Mouse (Mus musculus) midbrain, embryonic 14.5 days (tissue): ENCODE measurements around the gene Coq4. TPM values are rescaled to one million over a fixed set of nuclear protein-coding genes. Genes with fewer than 3 reads are reported as not detected.

Source experiments
- ATAC-seq: fragments of 200-750 bp; cut with Nextera tagmentation; 2 replicates; pipeline ENCODE4 v1.8.0; 2017; ENCODE audit warnings: moderate number of reproducible peaks, moderate library complexity; ENCODE audit not compliant: low FRiP score, low TSS enrichment
- DNase-seq: peaks from one replicate; pipeline ENCODE4 v3.0.0-alpha.2; 2015
- H3K27ac ChIP-seq: fragments of 300-500 bp; sonication (generic); replicated peaks from 2 replicates; pipeline ENCODE4 v1.5.1; 2014; ENCODE audit warnings: mild to moderate bottlenecking, low read depth, low read length, moderate library complexity
- H3K27me3 ChIP-seq: fragments of 300-500 bp; sonication (generic); 2 replicates; pipeline ENCODE4 v1.6.1; 2014; ENCODE audit warnings: low read length, control low read depth, mixed read lengths; ENCODE audit not compliant: control insufficient read depth, insufficient read depth
- H3K36me3 ChIP-seq: fragments of 300-500 bp; sonication (generic); 2 replicates; pipeline ENCODE4 v1.6.1; 2014; ENCODE audit warnings: low read length, control low read depth; ENCODE audit not compliant: control insufficient read depth, insufficient read depth
- H3K4me1 ChIP-seq: fragments of 300-500 bp; sonication (generic); 2 replicates; pipeline ENCODE4 v1.6.1; 2014; ENCODE audit warnings: mild to moderate bottlenecking, antibody characterized with exemption, low read length, control low read depth; ENCODE audit not compliant: control insufficient read depth, insufficient read depth
- H3K4me2 ChIP-seq: fragments of 300-500 bp; sonication (generic); 2 replicates; pipeline ENCODE4 v1.6.1; 2014; ENCODE audit warnings: mild to moderate bottlenecking, low read length, moderate library complexity
- H3K4me3 ChIP-seq: fragments of 300-500 bp; sonication (generic); replicated peaks from 2 replicates; pipeline ENCODE4 v1.5.1; 2014; ENCODE audit warnings: low read depth, low read length
- H3K9ac ChIP-seq: fragments of 300-500 bp; sonication (generic); replicated peaks from 2 replicates; pipeline ENCODE4 v1.6.1; 2014; ENCODE audit warnings: mild to moderate bottlenecking, low read length, moderate library complexity
- H3K9me3 ChIP-seq: fragments of 300-500 bp; sonication (generic); 2 replicates; pipeline ENCODE4 v1.6.1; 2016; ENCODE audit warnings: low read length, control low read depth, mixed read lengths; ENCODE audit not compliant: control insufficient read depth
- WGBS: fragments of 180-500 bp; shearing (Covaris S2); extraction: QIAGEN DNeasy Blood & Tissue Kit; methylation state at CpG from one replicate; pipeline ENCODE4 v1.1.7; 2014; 5-methylcytosine and 5-hydroxymethylcytosine counted together
- polyA plus RNA-seq: library from polyadenylated mRNA; unstranded; fragments of >200 nt; fragmentation: Nextera tagmentation; extraction: Ambion mirVana; gene quantifications from 2 replicates; pipeline ENCODE4 v1.2.1, GENCODE M21; 2014

Gene Coq4
- polyA plus RNA-seq, 1 experiment from 2014 or later, result 37.6 TPM

- H3K9me3 ChIP-seq, result no peaks in the 10 kb centered on the region
- ATAC-seq, result no peak
- H3K4me2 ChIP-seq, result no peak overlapping the region
- peaks cover 60% of the 10 kb centered on the region for H3K36me3 ChIP-seq
- peaks cover 17% of the 10 kb centered on the region; the same call in 1 of the 2 replicates for H3K4me1 ChIP-seq
- no peaks in the 10 kb centered on the region for H3K27me3 ChIP-seq
- no peak overlapping the region for H3K27ac ChIP-seq
- DNase-seq, result no peak
- no peak overlapping the region for H3K9ac ChIP-seq
- H3K4me3 ChIP-seq, result no peak overlapping the region
- WGBS, result 86% methylated on average over 11 of the region's 11 CpGs
These were observed 28.5 kb downstream of the Coq4 start for GRCm38 (mm10) chr2:29815678-29816371.

DNA sequence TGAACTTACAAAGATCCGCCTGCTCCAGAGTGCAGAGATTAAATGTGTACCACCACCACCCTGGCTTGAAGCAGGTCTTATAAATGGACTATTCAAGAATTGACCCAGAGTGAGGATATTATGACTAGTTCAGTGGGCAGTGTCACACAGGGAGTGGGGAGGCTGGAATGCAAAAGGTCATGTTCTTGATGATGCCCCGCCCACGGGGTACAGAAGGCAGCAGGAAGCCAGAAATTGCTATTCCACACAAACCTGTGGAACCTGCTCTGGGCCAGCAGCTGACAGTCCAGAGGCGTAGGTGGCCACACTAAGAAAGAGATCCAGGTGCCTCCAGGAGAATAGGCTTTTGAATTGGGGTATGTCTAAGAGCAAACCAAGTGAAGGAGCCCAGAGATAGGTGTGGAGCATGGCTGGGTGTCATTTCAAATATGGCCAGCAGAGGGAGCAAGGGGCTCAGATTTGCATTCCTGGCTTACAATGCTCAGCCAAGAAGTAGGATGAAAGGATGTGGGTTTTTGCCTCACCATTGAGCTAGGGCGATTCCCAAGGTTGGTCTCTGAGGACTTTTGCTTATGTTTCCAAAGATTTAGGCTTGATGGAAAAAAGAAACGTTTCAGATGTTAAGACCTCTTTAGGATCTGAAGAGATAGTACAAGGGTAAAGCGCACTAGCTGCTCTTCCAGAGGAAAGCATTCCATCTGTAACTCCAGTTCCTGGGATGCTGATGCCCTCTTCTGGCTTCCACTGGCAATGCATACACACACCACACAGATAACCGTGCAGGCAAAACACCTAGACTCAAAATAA is 30.3 kb downstream of the Coq4 start:
- Histone ChIP-seq H3K9ac (no peak overlapping the region), H3K4me2 (peak overlapping the region; percentile 15), H3K36me3 (peaks cover 42% of the 10 kb centered on the region), H3K27me3 (no peaks in the 10 kb centered on the region), H3K9me3 (no peaks in the 10 kb centered on the region), H3K4me1 (peaks cover 19% of the 10 kb centered on the region; the same call in 1 of the 2 replicates), H3K27ac (peak overlapping the region; percentile 14), H3K4me3 (no peak overlapping the region)
- 37% methylated on average over 8 of the region's 8 CpGs for WGBS
- DNase-seq (peak; percentile 94), ATAC-seq (peak; percentile 57; the same call in 1 of the 2 replicates)

DNA sequence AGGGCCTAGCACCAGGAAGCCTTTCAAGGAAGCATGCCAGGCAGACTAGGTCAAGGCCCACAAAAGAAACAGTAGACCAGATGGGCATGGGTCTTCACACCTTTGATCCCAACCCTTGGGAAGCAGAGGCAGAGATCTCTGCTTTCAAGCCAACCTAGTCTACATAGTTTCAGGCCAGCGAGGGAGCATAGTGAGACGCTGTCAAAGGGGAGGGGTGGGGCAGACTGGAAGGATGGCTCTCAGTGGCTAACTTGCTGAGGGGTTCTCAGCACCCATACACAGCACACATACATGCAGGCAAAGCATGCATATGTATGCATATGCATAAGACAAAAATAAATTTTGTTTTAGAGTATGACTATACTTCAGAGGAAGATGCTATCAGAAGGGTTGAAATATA is 32.1 kb downstream of the Coq4 start:
- Histone ChIP-seq H3K27me3 (no peaks in the 10 kb centered on the region), H3K4me2 (peak overlapping the region; percentile 60), H3K4me1 (peaks cover 19% of the 10 kb centered on the region; the same call in 1 of the 2 replicates), H3K36me3 (peaks cover 26% of the 10 kb centered on the region), H3K27ac (peak overlapping the region; percentile 93), H3K9me3 (no peaks in the 10 kb centered on the region), H3K4me3 (no peak overlapping the region), H3K9ac (no peak overlapping the region; the same call in 1 of the 2 replicates)
- DNase-seq (no peak), ATAC-seq (no peak)
- 3% methylated on average over 2 of the region's 2 CpGs for WGBS

- ATAC-seq, result peak; percentile 80
- peak within 1 kb of the TSS; percentile 93 for H3K27ac ChIP-seq
- peaks cover 18% of the 10 kb centered on the region for H3K36me3 ChIP-seq
- no peaks in the 10 kb centered on the region for H3K9me3 ChIP-seq
- peaks cover 19% of the 10 kb centered on the region; the same call in 1 of the 2 replicates for H3K4me1 ChIP-seq
- under 1% methylated on average over 35 of the region's 35 CpGs for WGBS
- peak within 1 kb of the TSS; percentile 51 for H3K9ac ChIP-seq
- DNase-seq, result peak; percentile 89
- no peaks in the 10 kb centered on the region for H3K27me3 ChIP-seq
- peak within 1 kb of the TSS; percentile 60 for H3K4me2 ChIP-seq
- H3K4me3 ChIP-seq, result peak within 1 kb of the TSS; percentile 30
These were observed 32.9 kb downstream of the Coq4 start, which contains the start of gene Urm1 for GRCm38 (mm10) chr2:29820025-29820817. Urm1 (plus strand) TSS chr2:29820075.

GRCm38 (mm10) chr2:29826318-29826925 is 39.1 kb downstream of the Coq4 start:
- peak overlapping the region; percentile 75 for H3K9ac ChIP-seq
- H3K4me3 ChIP-seq, result peak overlapping the region; percentile 66
- no peaks in the 10 kb centered on the region for H3K27me3 ChIP-seq
- peak overlapping the region; percentile 79 for H3K4me2 ChIP-seq
- DNase-seq (no peak), ATAC-seq (peak; percentile 19; the same call in 1 of the 2 replicates)
- H3K27ac ChIP-seq, result peak overlapping the region; percentile 94
- H3K36me3 ChIP-seq, result no peaks in the 10 kb centered on the region
- H3K4me1 ChIP-seq, result peaks cover 10% of the 10 kb centered on the region
- WGBS, result 10% methylated on average over 11 of the region's 11 CpGs
- H3K9me3 ChIP-seq, result no peaks in the 10 kb centered on the region

- Histone ChIP-seq H3K36me3 (no peaks in the 10 kb centered on the region), H3K9me3 (no peaks in the 10 kb centered on the region), H3K4me2 (peak overlapping the region; percentile 79), H3K4me3 (peak overlapping the region; percentile 66), H3K4me1 (peaks cover 10% of the 10 kb centered on the region), H3K27ac (peak overlapping the region; percentile 94), H3K27me3 (no peaks in the 10 kb centered on the region), H3K9ac (peak overlapping the region; percentile 75)
- ATAC-seq, result peak; percentile 96
- DNase-seq, result peak; percentile 98
- WGBS, result under 1% methylated on average over 48 of the region's 48 CpGs
These were observed 39.8 kb downstream of the Coq4 start for GRCm38 (mm10) chr2:29826926-29827708.

- Histone ChIP-seq H3K36me3 (peaks cover under 1% of the 10 kb centered on the region; the same call in 1 of the 2 replicates), H3K4me2 (peak overlapping the region; percentile 76), H3K4me1 (peaks cover 10% of the 10 kb centered on the region), H3K9me3 (no peaks in the 10 kb centered on the region), H3K27ac (no peak overlapping the region), H3K9ac (peak overlapping the region; percentile 57), H3K27me3 (no peaks in the 10 kb centered on the region), H3K4me3 (peak overlapping the region; percentile 66)
- 3% methylated on average over 12 of the region's 12 CpGs for WGBS
- DNase-seq (no peak), ATAC-seq (no peak)
These were observed 40.4 kb downstream of the Coq4 start for GRCm38 (mm10) chr2:29827709-29828024.
